16 mouse cellular contexts compared by ENCODE assay signal in genomic region chr5:121812526-121813243, GRCm38 (mm10). TPM values are rescaled to one million over a fixed set of nuclear protein-coding genes. Genes with fewer than 3 reads are reported as not detected.
A peak's percentile ranks its signal among the peaks of the same experiment; 100 is the strongest.
DNase-seq lines count a peak whose midpoint lies in the region; ATAC-seq lines count a peak whose summit lies in the region.
"Had no signal": no experiment of that assay in that cellular context is flagged by ENCODE, and none has a peak within 500 bp of the region (broad histone marks: within the 10 kb centered on the region; RNA-seq: fewer than 3 reads in every experiment).

No protein-coding gene starts in this region.

- H3K4me3 ChIP-seq in heart, embryonic 12.5 days: no peak overlapping the region
- H3K4me3 ChIP-seq in lung, embryonic 15.5 days: no peak overlapping the region
- no peak overlapping the region for H3K4me3 ChIP-seq in macrophage (ENCODE audit: inconsistent target)
- H3K4me3 ChIP-seq: forebrain, embryonic 15.5 days; limb, embryonic 13.5 days; midbrain, embryonic 12.5 days had no signal

- 78% methylated on average over 7 of the region's 7 CpGs for WGBS in heart, embryonic 12.5 days
- WGBS in lung, embryonic 15.5 days: 72% methylated on average over 7 of the region's 7 CpGs
- 51% methylated on average over 7 of the region's 7 CpGs for WGBS in macrophage (ENCODE audit: missing documents)

- no peaks in the 10 kb centered on the region for H3K9me3 ChIP-seq in heart, embryonic 12.5 days (replicated peaks)
- H3K9me3 ChIP-seq in lung, embryonic 15.5 days: no peaks in the 10 kb centered on the region
- H3K9me3 ChIP-seq: forebrain, embryonic 15.5 days; limb, embryonic 13.5 days; midbrain, embryonic 12.5 days had no signal

- H3K4me1 ChIP-seq in heart, embryonic 12.5 days (replicated peaks): peaks cover 40% of the 10 kb centered on the region
- peaks cover 7% of the 10 kb centered on the region; the same call in 1 of the 2 replicates for H3K4me1 ChIP-seq in lung, embryonic 15.5 days
- H3K4me1 ChIP-seq: forebrain, embryonic 15.5 days; limb, embryonic 13.5 days; midbrain, embryonic 12.5 days had no signal

- H3K27ac ChIP-seq in heart, embryonic 12.5 days (ENCODE audit: poor library complexity, severe bottlenecking): no peak overlapping the region
- 0 out of 2 replicates have a peak overlapping the region, but pooled peaks have one; percentile 9 for H3K27ac ChIP-seq in lung, embryonic 15.5 days
- peak overlapping the region; percentile 71 for H3K27ac ChIP-seq in macrophage
- H3K27ac ChIP-seq: forebrain, embryonic 15.5 days; kidney, postnatal 0 days; limb, embryonic 13.5 days; midbrain, embryonic 12.5 days had no signal

- H3K9ac ChIP-seq in heart, embryonic 12.5 days: peak overlapping the region; percentile 23; the same call in 1 of the 2 replicates
- H3K9ac ChIP-seq in lung, embryonic 15.5 days: no peak overlapping the region
- H3K9ac ChIP-seq: forebrain, embryonic 15.5 days; limb, embryonic 13.5 days; midbrain, embryonic 12.5 days had no signal

- peaks cover 10% of the 10 kb centered on the region; the same call in 1 of the 2 replicates for H3K79me2 ChIP-seq in macrophage (ENCODE audit: inconsistent target)

- no peak for ATAC-seq in heart, embryonic 12.5 days (ENCODE audit: insufficient number of reproducible peaks, low FRiP score)
- no peak for ATAC-seq in lung, embryonic 15.5 days (ENCODE audit: borderline replicate concordance, extremely low read depth, low FRiP score, low TSS enrichment)
- peak; percentile 50 for ATAC-seq in activated CD4-positive, CD25-positive, alpha-beta regulatory T cell, adult 4 months
- ATAC-seq: forebrain, embryonic 15.5 days; lung, postnatal 0 days; Patski had no signal

- no peak for DNase-seq in heart, postnatal 4 days
- DNase-seq in lung, postnatal 10 days: no peak
- DNase-seq in left cerebral cortex, adult 18-20 months (ENCODE audit: low spot score in 2 of 2): no peak
- DNase-seq: gastrocnemius, postnatal 36 days; thymus, postnatal 4 days had no signal

- H3K36me3 ChIP-seq in heart, embryonic 12.5 days: peaks cover 74% of the 10 kb centered on the region
- peaks cover 71% of the 10 kb centered on the region for H3K36me3 ChIP-seq in lung, embryonic 15.5 days
- peaks cover 40% of the 10 kb centered on the region for H3K36me3 ChIP-seq in macrophage (ENCODE audit: inconsistent target)

- H3K4me2 ChIP-seq in heart, embryonic 12.5 days: no peak overlapping the region
- H3K4me2 ChIP-seq in lung, embryonic 15.5 days: no peak overlapping the region
- H3K4me2 ChIP-seq: forebrain, embryonic 15.5 days; limb, embryonic 13.5 days; midbrain, embryonic 12.5 days had no signal

- H3K27me3 ChIP-seq in heart, embryonic 12.5 days (replicated peaks): no peaks in the 10 kb centered on the region
- H3K27me3 ChIP-seq in lung, embryonic 15.5 days: no peaks in the 10 kb centered on the region
- H3K27me3 ChIP-seq: CH12.LX; forebrain, embryonic 15.5 days; limb, embryonic 13.5 days; midbrain, embryonic 12.5 days; Patski had no signal

RNA-seq across cellular contexts. Expression of gene Sh2b3, which starts 24.8 kb away (rescaled TPM):
- 22.6 and 24.9 TPM in 2 replicates for polyA plus RNA-seq in heart, embryonic 12.5 days (2016; fragmentation: Nextera tagmentation; extraction: Ambion mirVana)
- total RNA-seq in heart, postnatal 4 days (2021): 10 to 100 TPM; 36.7 to 39.2 TPM
- 20.5 and 21.2 TPM in 2 replicates for polyA plus RNA-seq in lung, embryonic 15.5 days (2015; fragmentation: Nextera tagmentation; extraction: Ambion mirVana)
- 10 to 100 TPM in 1 of 2 experiments, 1 to 10 TPM in 1; 9.8 to 11.6 TPM for polyA plus RNA-seq in activated CD4-positive, CD25-positive, alpha-beta regulatory T cell, adult 4 months (2017; shearing (Covaris generic))
- total RNA-seq in macrophage (2018; cell fraction: chromatin; rRNA removed): 100 to 1,000 TPM in 1 of 26 experiments, 10 to 100 TPM in 25; 32.2 to 111 (median 70.7) TPM
- total RNA-seq in macrophage (2018; cell fraction: cytosol; rRNA removed): 10 to 100 TPM; 29.7 to 65.3 (median 45.4) TPM
- total RNA-seq in macrophage (2018; cell fraction: nucleus; rRNA removed): 100 to 1,000 TPM in 4 of 26 experiments, 10 to 100 TPM in 22; 39.5 to 128 (median 64.9) TPM
- polyA plus RNA-seq in macrophage (2018): 36.0 to 49.5 TPM (median 47.2 TPM) in 3 replicates
- total RNA-seq in left cerebral cortex, adult 18-20 months (2021): 10 to 100 TPM; 24.3 to 26.4 TPM

RNA-seq across cellular contexts. Expression of gene Pheta1, which starts 36.1 kb away (rescaled TPM):
- polyA plus RNA-seq in heart, embryonic 12.5 days (2016; fragmentation: Nextera tagmentation; extraction: Ambion mirVana): 17.1 and 17.8 TPM in 2 replicates
- total RNA-seq in heart, postnatal 4 days (2021): 10 to 100 TPM in 1 of 2 experiments, 1 to 10 TPM in 1; 9.3 to 10.9 TPM
- polyA plus RNA-seq in lung, embryonic 15.5 days (2015; fragmentation: Nextera tagmentation; extraction: Ambion mirVana): 27.2 and 27.5 TPM in 2 replicates
- 1 to 10 TPM in 1 of 2 experiments, under 1 TPM in 1; 0.60 to 1.2 TPM for polyA plus RNA-seq in activated CD4-positive, CD25-positive, alpha-beta regulatory T cell, adult 4 months (2017; shearing (Covaris generic))
- total RNA-seq in macrophage (2018; cell fraction: chromatin; rRNA removed): 10 to 100 TPM in 6 of 26 experiments, 1 to 10 TPM in 20; 2.0 to 20.7 (median 7.2) TPM
- total RNA-seq in macrophage (2018; cell fraction: cytosol; rRNA removed): 1 to 10 TPM; 1.7 to 6.5 (median 3.9) TPM
- total RNA-seq in macrophage (2018; cell fraction: nucleus; rRNA removed): 10 to 100 TPM in 4 of 26 experiments, 1 to 10 TPM in 22; 2.3 to 11.9 (median 6.9) TPM
- polyA plus RNA-seq in macrophage (2018): 0.86 to 5.2 TPM (median 3.8 TPM) in 3 replicates
- 10 to 100 TPM in 1 of 2 experiments, 1 to 10 TPM in 1; 9.8 to 10.1 TPM for total RNA-seq in left cerebral cortex, adult 18-20 months (2021)
